Mouse (Mus musculus): ENCODE results near the gene Hoxd10. TPM values are rescaled to one million over a fixed set of nuclear protein-coding genes. Genes with fewer than 3 reads are reported as not detected.

The Hoxd10 gene
- polyA plus RNA-seq, 1 experiment from 2014 or later = 90.2 TPM

DNA sequence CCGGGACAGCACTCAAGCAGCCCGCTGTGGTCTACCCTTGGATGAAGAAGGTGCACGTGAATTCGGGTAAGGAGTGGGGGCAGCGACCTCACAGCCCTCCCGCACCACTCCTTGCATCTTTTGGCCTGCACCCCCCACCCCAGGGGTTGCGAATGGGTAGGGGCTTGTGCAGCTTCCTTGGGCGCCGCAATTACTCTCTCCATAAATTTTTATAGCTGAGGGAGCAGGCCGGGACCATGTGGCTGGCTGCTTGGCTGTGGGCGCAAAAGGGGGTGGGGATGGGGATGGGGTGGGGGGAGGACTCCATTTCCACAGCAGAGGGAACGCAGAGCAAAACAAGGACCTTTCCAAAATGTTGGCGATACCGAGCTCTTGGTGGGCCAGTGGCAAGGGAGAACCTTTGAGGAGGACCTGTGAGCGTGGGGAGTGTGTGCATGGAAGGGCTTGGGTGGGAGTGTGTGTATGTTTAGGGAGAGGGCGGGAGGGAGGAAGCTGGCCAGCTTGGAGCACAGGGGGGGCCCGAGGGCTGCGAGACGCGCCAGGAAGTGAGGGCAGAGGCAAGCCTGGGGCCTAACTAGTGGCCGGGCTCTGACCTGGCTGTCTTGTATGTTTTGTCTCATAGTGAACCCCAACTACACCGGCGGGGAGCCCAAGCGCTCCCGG lies 36.0 kb downstream of the Hoxd10 start:
- H3K27ac ChIP-seq (ENCODE audit: low read depth, low read length) = peak overlapping the region; percentile 83
- peaks cover 19% of the 10 kb centered on the region for H3K36me3 ChIP-seq (ENCODE audit: control insufficient read depth, insufficient read depth, low read length)
- peak overlapping the region; percentile 68 for H3K4me2 ChIP-seq (ENCODE audit: low read depth, low read length)
- H3K27me3 ChIP-seq (ENCODE audit: control insufficient read depth, insufficient read depth, low read length) = no peaks in the 10 kb centered on the region
- no peaks in the 10 kb centered on the region for H3K9me3 ChIP-seq (ENCODE audit: control insufficient read depth, low read length)
- peaks cover 87% of the 10 kb centered on the region for H3K4me1 ChIP-seq (ENCODE audit: control insufficient read depth, insufficient read depth, low read length)
- H3K4me3 ChIP-seq (ENCODE audit: low read depth, low read length) = peak overlapping the region; percentile 34
- 3% methylated on average over 25 of the region's 25 CpGs for WGBS
- peak; percentile 47; the same call in 1 of the 2 replicates for ATAC-seq (ENCODE audit: low read depth)
- H3K9ac ChIP-seq (replicated peaks; ENCODE audit: low read depth, low read length) = peak overlapping the region; percentile 46

DNA sequence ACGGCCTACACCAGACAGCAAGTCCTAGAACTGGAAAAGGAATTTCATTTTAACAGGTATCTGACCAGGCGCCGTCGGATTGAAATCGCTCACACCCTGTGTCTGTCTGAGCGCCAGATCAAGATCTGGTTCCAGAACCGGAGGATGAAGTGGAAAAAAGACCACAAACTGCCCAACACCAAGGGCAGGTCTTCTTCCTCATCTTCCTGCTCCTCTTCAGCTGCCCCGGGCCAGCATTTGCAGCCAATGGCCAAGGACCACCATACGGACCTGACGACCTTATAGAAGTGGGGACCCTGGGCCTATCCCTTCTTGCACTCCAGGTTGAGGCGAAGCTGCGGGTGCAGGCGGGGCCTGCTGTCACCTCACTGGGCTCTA lies 36.6 kb downstream of the Hoxd10 start:
- H3K4me1 ChIP-seq (ENCODE audit: control insufficient read depth, insufficient read depth, low read length) = peaks cover 85% of the 10 kb centered on the region

DNA sequence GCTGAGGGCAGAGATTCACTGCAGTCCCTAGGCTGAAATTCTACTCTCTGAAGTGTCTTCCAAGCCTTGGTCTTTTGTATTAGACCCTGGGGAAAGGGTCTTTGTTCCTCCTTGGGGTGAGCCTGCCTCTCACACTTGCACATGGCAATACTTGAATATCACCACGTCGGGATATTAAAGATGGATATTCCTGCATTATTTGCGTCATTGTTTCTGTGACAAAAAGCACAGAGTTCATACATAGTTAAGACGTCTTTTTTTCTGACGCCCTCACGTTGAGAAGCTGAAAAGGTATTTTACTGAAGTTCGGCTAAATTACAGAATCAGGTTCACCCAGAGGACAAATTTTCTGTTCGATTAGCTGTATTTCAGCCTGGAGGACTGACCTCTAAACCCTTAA lies 38.6 kb downstream of the Hoxd10 start:
- H3K36me3 ChIP-seq (ENCODE audit: control insufficient read depth, insufficient read depth, low read length) = peaks cover 22% of the 10 kb centered on the region
- peak overlapping the region; percentile 92 for H3K27ac ChIP-seq (ENCODE audit: low read depth, low read length)
- 11% methylated on average over 8 of the region's 8 CpGs for WGBS
- H3K27me3 ChIP-seq (ENCODE audit: control insufficient read depth, insufficient read depth, low read length) = no peaks in the 10 kb centered on the region
- H3K9me3 ChIP-seq (ENCODE audit: control insufficient read depth, low read length) = no peaks in the 10 kb centered on the region
- peaks cover 83% of the 10 kb centered on the region for H3K4me1 ChIP-seq (ENCODE audit: control insufficient read depth, insufficient read depth, low read length)
- no peak overlapping the region for H3K4me3 ChIP-seq (ENCODE audit: low read depth, low read length)
- ATAC-seq (ENCODE audit: low read depth) = no peak
- no peak overlapping the region; the same call in 1 of the 2 replicates for H3K9ac ChIP-seq (replicated peaks; ENCODE audit: low read depth, low read length)
- peak overlapping the region; percentile 29; the same call in 1 of the 2 replicates for H3K4me2 ChIP-seq (ENCODE audit: low read depth, low read length)

More for the DNA sequence above, 36.6 kb downstream of the Hoxd10 start:
- peak overlapping the region; percentile 68 for H3K4me2 ChIP-seq (ENCODE audit: low read depth, low read length)
- no peaks in the 10 kb centered on the region for H3K27me3 ChIP-seq (ENCODE audit: control insufficient read depth, insufficient read depth, low read length)
- 11% methylated on average over 13 of the region's 13 CpGs for WGBS
- peak overlapping the region; percentile 46 for H3K9ac ChIP-seq (replicated peaks; ENCODE audit: low read depth, low read length)
- ATAC-seq (ENCODE audit: low read depth) = no peak
- no peaks in the 10 kb centered on the region for H3K9me3 ChIP-seq (ENCODE audit: control insufficient read depth, low read length)
- H3K4me3 ChIP-seq (ENCODE audit: low read depth, low read length) = peak overlapping the region; percentile 34
- H3K27ac ChIP-seq (ENCODE audit: low read depth, low read length) = peak overlapping the region; percentile 83
- H3K36me3 ChIP-seq (ENCODE audit: control insufficient read depth, insufficient read depth, low read length) = peaks cover 19% of the 10 kb centered on the region

DNA sequence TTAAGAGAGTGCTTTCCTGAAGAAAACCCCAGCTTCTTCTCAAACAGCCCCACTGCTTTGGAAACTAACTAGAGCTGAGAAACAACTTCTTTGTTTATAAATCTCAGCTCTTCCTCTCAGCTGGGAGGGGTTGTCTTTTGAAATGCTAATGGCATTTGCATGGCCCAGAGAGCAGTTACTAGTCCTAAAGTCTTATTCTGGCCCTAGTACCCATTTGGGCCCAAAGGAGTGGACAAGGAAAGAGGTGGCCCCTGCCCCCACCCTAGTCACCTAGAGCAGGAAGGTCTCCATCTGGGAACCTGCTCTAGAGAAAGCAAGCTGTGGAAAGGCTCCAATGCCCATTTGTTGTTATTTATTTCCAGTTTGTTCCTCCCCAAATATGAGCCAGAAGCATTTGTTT lies 39.3 kb downstream of the Hoxd10 start:
- no peaks in the 10 kb centered on the region for H3K9me3 ChIP-seq (ENCODE audit: control insufficient read depth, low read length)
- H3K36me3 ChIP-seq (ENCODE audit: control insufficient read depth, insufficient read depth, low read length) = peaks cover 22% of the 10 kb centered on the region
- no peaks in the 10 kb centered on the region for H3K27me3 ChIP-seq (ENCODE audit: control insufficient read depth, insufficient read depth, low read length)
- peak overlapping the region; percentile 92; the same call in 1 of the 2 replicates for H3K27ac ChIP-seq (ENCODE audit: low read depth, low read length)
- peaks cover 83% of the 10 kb centered on the region for H3K4me1 ChIP-seq (ENCODE audit: control insufficient read depth, insufficient read depth, low read length)
- H3K4me3 ChIP-seq (ENCODE audit: low read depth, low read length) = peak overlapping the region; percentile 1; the same call in 1 of the 2 replicates
- no peak for ATAC-seq (ENCODE audit: low read depth)
- peak overlapping the region; percentile 66; the same call in 1 of the 2 replicates for H3K4me2 ChIP-seq (ENCODE audit: low read depth, low read length)
- no peak overlapping the region; the same call in 1 of the 2 replicates for H3K9ac ChIP-seq (replicated peaks; ENCODE audit: low read depth, low read length)

DNA sequence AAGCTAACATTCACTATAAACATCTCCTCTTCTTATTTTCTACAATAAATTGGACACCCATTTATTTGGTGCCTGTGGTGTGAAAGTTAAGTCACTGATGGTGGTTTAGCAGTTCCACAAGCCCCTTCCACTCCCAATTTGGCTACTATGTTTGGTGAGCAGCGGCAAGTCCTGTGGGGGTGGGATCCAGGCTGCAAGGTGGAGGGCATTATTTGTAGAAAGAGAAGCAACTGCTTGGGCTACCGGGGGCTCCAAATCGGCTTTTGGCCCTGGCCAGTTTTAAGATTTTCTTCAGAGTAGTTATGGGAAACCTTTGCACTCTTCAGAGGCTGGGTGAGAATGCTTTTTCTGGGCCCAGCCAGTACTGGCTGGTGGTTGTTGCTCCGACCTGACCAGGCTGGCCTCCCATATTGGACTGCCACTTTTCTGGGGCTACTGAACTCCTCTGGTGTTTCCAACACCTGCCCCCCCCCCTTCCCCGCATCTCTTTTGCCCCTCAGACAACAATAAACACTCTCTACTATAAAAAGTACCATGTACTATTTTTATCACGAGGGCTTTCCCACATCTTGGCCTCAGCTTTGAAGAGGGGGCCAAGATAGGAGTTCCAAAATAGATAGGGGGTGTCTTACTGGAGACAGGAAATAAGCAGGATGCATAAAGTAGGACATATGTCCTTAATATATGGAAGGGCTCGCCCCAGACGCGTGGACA lies 40.2 kb downstream of the Hoxd10 start:
- peak overlapping the region; percentile 92 for H3K27ac ChIP-seq (ENCODE audit: low read depth, low read length)
- peak overlapping the region; percentile 28 for H3K4me3 ChIP-seq (ENCODE audit: low read depth, low read length)
- peak overlapping the region; percentile 62 for H3K9ac ChIP-seq (replicated peaks; ENCODE audit: low read depth, low read length)
- H3K36me3 ChIP-seq (ENCODE audit: control insufficient read depth, insufficient read depth, low read length) = peaks cover 18% of the 10 kb centered on the region
- H3K4me2 ChIP-seq (ENCODE audit: low read depth, low read length) = peak overlapping the region; percentile 66
- H3K27me3 ChIP-seq (ENCODE audit: control insufficient read depth, insufficient read depth, low read length) = no peaks in the 10 kb centered on the region
- H3K4me1 ChIP-seq (ENCODE audit: control insufficient read depth, insufficient read depth, low read length) = peaks cover 83% of the 10 kb centered on the region
- ATAC-seq (ENCODE audit: low read depth) = no peak
- H3K9me3 ChIP-seq (ENCODE audit: control insufficient read depth, low read length) = no peaks in the 10 kb centered on the region
- WGBS = 2% methylated on average over 9 of the region's 9 CpGs

DNA sequence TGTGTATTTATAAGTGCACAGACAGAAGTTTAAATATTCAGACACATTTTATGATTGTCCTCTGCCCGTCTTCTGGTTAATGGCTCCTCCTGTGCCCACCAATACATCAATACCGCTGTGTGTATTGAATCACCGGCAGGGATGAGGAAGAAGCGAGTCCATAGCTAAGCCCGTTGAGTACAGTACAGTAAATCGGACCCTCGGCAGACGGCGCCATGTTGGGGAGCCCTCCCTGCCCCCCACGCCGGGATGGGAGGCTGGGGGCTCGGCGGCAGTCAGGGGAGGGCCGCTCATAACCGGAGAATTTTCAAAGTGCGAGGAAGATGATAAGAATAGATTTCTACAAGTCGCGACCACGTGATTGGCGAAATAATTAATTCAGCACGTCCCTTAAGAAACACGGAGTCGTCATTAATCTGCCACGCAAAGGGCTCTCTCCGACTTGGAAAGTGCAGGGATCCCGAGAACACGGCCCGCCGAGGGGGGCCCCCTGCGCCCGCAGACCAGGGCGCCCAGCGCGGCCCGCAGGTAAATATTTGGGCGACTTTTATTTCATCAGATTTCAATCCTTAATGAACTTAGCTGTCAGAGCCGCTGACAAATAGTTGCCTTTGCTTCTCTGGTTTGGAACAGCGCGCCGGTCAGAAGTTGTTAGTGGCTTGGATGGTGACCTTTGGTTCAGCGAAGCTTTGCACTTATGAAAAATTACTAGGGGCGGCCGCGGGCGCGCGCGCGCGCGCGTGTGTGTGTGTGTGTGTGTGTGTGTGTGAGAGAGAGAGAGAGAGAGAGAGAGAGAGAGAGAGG lies 41.0 kb downstream of the Hoxd10 start:
- WGBS = under 1% methylated on average over 52 of the region's 52 CpGs
- Histone ChIP-seq H3K27me3 (ENCODE audit: control insufficient read depth, insufficient read depth, low read length) (no peaks in the 10 kb centered on the region), H3K9me3 (ENCODE audit: control insufficient read depth, low read length) (no peaks in the 10 kb centered on the region), H3K4me3 (ENCODE audit: low read depth, low read length) (peak overlapping the region; percentile 28), H3K9ac (replicated peaks; ENCODE audit: low read depth, low read length) (peak overlapping the region; percentile 62), H3K4me2 (ENCODE audit: low read depth, low read length) (peak overlapping the region; percentile 66), H3K4me1 (ENCODE audit: control insufficient read depth, insufficient read depth, low read length) (peaks cover 83% of the 10 kb centered on the region), H3K27ac (ENCODE audit: low read depth, low read length) (peak overlapping the region; percentile 92), H3K36me3 (ENCODE audit: control insufficient read depth, insufficient read depth, low read length) (peaks cover 18% of the 10 kb centered on the region)
- no peak for ATAC-seq (ENCODE audit: low read depth)

DNA sequence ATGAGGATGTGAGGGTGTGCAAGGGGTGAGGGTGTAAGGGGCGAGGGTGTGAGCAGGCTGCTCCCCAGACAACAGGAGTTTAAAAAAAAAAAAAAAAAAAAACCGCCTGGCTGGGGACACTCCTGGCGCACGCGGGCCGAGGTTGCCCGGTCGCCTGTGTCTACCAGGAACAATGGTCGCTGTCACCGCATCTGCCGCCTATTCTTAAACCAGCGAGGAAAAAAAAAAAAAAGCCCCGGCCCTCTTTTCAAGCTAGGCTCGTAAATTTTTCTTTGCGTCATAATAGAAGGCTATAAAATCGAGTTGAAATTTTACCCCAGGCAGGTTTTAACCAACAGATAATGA lies 41.6 kb downstream of the Hoxd10 start:
- no peak overlapping the region; the same call in none of the 2 replicates for H3K4me3 ChIP-seq (ENCODE audit: low read depth, low read length)
- ATAC-seq (ENCODE audit: low read depth) = peak; percentile 47; the same call in 1 of the 2 replicates
- peaks cover 83% of the 10 kb centered on the region for H3K4me1 ChIP-seq (ENCODE audit: control insufficient read depth, insufficient read depth, low read length)
- WGBS = under 1% methylated on average over 16 of the region's 16 CpGs
- H3K9ac ChIP-seq (replicated peaks; ENCODE audit: low read depth, low read length) = peak overlapping the region; percentile 62
- H3K4me2 ChIP-seq (ENCODE audit: low read depth, low read length) = peak overlapping the region; percentile 66
- H3K9me3 ChIP-seq (ENCODE audit: control insufficient read depth, low read length) = no peaks in the 10 kb centered on the region
- no peaks in the 10 kb centered on the region for H3K27me3 ChIP-seq (ENCODE audit: control insufficient read depth, insufficient read depth, low read length)
- H3K27ac ChIP-seq (ENCODE audit: low read depth, low read length) = peak overlapping the region; percentile 92
- peaks cover 14% of the 10 kb centered on the region for H3K36me3 ChIP-seq (ENCODE audit: control insufficient read depth, insufficient read depth, low read length)

DNA sequence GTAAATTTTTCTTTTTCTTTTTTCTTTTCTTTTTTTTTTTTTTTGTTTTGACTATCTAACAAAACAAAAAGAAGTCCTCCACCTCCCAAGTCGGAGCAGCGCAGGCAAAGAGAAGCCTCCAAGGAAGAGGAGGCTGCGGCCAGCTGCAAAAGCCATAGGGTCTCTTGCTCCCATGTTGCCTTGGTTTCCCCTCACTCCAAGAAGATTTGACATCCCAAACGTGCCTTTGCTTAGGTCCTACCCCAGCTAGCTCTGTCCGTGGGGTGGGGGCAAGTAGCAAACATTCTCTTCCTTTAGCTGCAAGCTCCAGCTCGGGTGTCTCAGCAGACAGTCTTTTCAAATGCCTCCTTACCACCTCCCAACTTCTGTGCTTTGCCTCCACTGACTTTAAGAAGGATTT lies 42.0 kb downstream of the Hoxd10 start:
- H3K9ac ChIP-seq (replicated peaks; ENCODE audit: low read depth, low read length) = peak overlapping the region; percentile 62
- H3K27ac ChIP-seq (ENCODE audit: low read depth, low read length) = peak overlapping the region; percentile 92
- 2% methylated on average over 6 of the region's 6 CpGs for WGBS

More for the DNA sequence above, 42.0 kb downstream of the Hoxd10 start:
- Histone ChIP-seq H3K4me3 (ENCODE audit: low read depth, low read length) (no peak overlapping the region; the same call in 1 of the 2 replicates), H3K4me1 (ENCODE audit: control insufficient read depth, insufficient read depth, low read length) (peaks cover 83% of the 10 kb centered on the region), H3K27me3 (ENCODE audit: control insufficient read depth, insufficient read depth, low read length) (no peaks in the 10 kb centered on the region), H3K4me2 (ENCODE audit: low read depth, low read length) (peak overlapping the region; percentile 66), H3K9me3 (ENCODE audit: control insufficient read depth, low read length) (no peaks in the 10 kb centered on the region), H3K36me3 (ENCODE audit: control insufficient read depth, insufficient read depth, low read length) (peaks cover 10% of the 10 kb centered on the region; the same call in 1 of the 2 replicates)
- ATAC-seq (ENCODE audit: low read depth) = no peak

All from neural tube, embryonic 14.5 days (tissue).